Mouse (Mus musculus) ES-Bruce4 (cell line): ENCODE data around the gene Id4. TPM values are rescaled to one million over a fixed set of nuclear protein-coding genes. Genes with fewer than 3 reads are reported as not detected.

Experiments used
- H3K27ac ChIP-seq: 2 replicates; pipeline ENCODE4 v1.5.1; 2012; ENCODE audit warnings: low read length, inconsistent platforms; ENCODE audit not compliant: insufficient read depth
- H3K27me3 ChIP-seq: 2 replicates; pipeline ENCODE4 v1.6.1; 2012; ENCODE audit warnings: mild to moderate bottlenecking, low read length, inconsistent platforms; ENCODE audit not compliant: control insufficient read depth, poor library complexity, insufficient read depth, severe bottlenecking
- H3K36me3 ChIP-seq: 2 replicates; pipeline ENCODE4 v1.6.1; 2012; ENCODE audit warnings: inconsistent platforms, mild to moderate bottlenecking, low read length, moderate library complexity; ENCODE audit not compliant: control insufficient read depth, poor library complexity, insufficient read depth, severe bottlenecking
- H3K4me1 ChIP-seq: one replicate; pipeline ENCODE4 v1.8.1; 2011; ENCODE audit warnings: low read length; ENCODE audit not compliant: control insufficient read depth, insufficient read depth
- H3K4me3 ChIP-seq: 2 replicates; pipeline ENCODE4 v1.5.1; 2011; ENCODE audit warnings: low read depth, mild to moderate bottlenecking, low read length
- H3K9ac ChIP-seq: 2 replicates; pipeline ENCODE4 v1.6.1; 2012; ENCODE audit warnings: low read depth, mild to moderate bottlenecking, inconsistent platforms; ENCODE audit not compliant: poor library complexity, severe bottlenecking
- H3K9me3 ChIP-seq: replicated peaks from 2 replicates; pipeline ENCODE4 v1.6.1; 2012; ENCODE audit warnings: mild to moderate bottlenecking, low read length, inconsistent platforms; ENCODE audit not compliant: control insufficient read depth, poor library complexity, insufficient read depth, severe bottlenecking
- CTCF ChIP-seq: IDR thresholded peaks from one replicate; pipeline ENCODE4 v1.8.1; 2011; ENCODE audit warnings: low read depth, low read length
- EP300 ChIP-seq: IDR thresholded peaks from 2 replicates; pipeline ENCODE4 v1.6.1; 2011; ENCODE audit warnings: low read depth, low read length; ENCODE audit not compliant: insufficient read depth
- POLR2A ChIP-seq: IDR thresholded peaks from one replicate; pipeline ENCODE4 v1.8.1; 2011; ENCODE audit warnings: low read length; ENCODE audit not compliant: insufficient read depth
- polyA plus RNA-seq: library from polyadenylated mRNA; stranded (reverse); fragments of >200 nt; gene quantifications from 2 replicates; pipeline ENCODE4 v1.2.4, GENCODE M21; 2011; ENCODE audit warnings: low read depth; ENCODE audit not compliant: missing spikeins, insufficient read depth, insufficient read length

Id4 gene
- polyA plus RNA-seq: 4.1 and 4.9 TPM in 2 replicates

DNA sequence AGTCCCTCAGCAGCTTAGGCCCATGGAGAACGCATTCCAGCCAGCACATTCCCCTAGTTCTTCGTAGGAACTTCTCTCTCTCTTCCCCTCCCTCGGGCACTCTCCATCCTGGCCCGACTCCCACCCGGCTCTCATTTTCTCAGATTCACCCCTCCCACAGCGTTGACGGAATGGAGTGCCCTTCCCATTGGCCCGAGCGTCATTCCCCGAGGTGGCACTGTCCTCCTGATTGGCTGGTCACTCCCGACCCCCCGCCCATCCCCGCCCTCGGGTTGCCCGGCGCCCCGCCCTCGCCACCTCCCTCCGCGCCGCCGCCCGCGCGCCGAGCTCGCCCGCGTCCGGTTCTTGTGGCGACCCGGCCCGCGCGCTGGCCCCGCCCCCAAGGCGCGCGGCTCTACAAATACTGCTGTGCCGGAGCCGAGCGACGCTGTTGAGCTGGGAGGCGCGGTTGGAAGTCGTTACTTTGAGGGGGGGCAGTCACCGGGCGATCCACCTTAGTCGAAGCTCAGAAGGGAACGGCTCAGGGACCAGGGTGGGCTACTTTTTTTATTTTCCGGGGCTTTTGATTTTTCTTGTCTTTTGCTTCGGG, at the start of gene Id4:
TSS of gene Id4 (plus strand) at position 539 of the 589 bp plus-strand sequence.
- Histone ChIP-seq H3K9ac (peak within 1 kb of the TSS; percentile 74), H3K9me3 (no peaks in the 10 kb centered on the region), H3K27me3 (peaks cover 2% of the 10 kb centered on the region; the same call in 1 of the 2 replicates), H3K27ac (peak within 1 kb of the TSS; percentile 72), H3K4me3 (peak within 1 kb of the TSS; percentile 82), H3K4me1 (no peaks in the 10 kb centered on the region), H3K36me3 (no peaks in the 10 kb centered on the region)
- no peak for TF ChIP-seq CTCF
- peak; percentile 32 for TF ChIP-seq POLR2A
- 0 out of 2 replicates have a peak, but pooled peaks have one; percentile 8 for TF ChIP-seq EP300

DNA sequence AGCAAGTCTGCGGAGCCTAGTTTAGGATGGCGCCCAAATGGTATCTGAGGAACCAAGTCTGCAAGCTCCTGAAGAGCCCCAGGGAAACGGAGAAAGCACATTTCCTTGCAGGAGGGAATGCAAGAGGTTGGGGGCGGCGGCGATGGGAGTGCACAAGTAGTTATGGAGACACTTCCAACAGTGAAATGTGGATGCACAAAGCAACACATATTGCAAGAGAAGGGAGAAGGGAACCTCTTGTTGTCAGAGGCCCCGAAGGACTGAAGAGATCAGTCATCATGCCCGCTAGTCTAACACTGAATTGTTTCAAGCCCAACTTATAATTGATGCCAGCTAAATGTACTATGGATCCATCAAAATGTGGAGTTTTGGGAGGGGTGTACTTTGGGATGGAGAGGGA, 33.9 kb upstream of the Id4 start:
- H3K36me3 ChIP-seq: no peaks in the 10 kb centered on the region
- no peaks in the 10 kb centered on the region for H3K9me3 ChIP-seq
- no peaks in the 10 kb centered on the region for H3K4me1 ChIP-seq
- TF ChIP-seq CTCF (no peak), POLR2A (no peak), EP300 (no peak)
- H3K27me3 ChIP-seq: no peaks in the 10 kb centered on the region; the same call in 1 of the 2 replicates
- no peak overlapping the region for H3K9ac ChIP-seq
- H3K4me3 ChIP-seq: peak overlapping the region; percentile 24; the same call in 1 of the 2 replicates
- no peak overlapping the region for H3K27ac ChIP-seq

DNA sequence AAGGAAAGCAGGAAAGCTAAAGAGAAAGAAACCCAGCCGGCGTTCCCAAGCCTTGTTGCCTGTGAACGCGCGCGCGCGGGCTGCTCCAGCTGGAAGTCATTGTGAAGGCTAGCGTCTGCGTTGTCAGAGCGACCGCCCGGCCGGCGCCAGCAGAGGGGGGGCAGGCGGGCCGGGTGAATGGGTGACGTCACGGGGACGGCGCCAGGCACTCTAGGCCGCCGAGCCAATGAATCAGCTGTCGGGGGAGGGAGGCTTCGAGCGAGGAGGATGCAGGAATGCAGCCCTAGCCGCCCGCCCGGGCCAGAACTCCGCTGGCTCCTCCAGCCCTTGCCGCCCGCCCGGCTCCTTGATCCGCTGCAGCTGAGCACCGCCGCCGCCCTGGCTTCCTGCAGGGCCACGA, 33.3 kb upstream of the Id4 start:
- H3K9ac ChIP-seq: peak overlapping the region; percentile 90
- no peaks in the 10 kb centered on the region for H3K36me3 ChIP-seq
- no peaks in the 10 kb centered on the region for H3K9me3 ChIP-seq
- H3K4me1 ChIP-seq: no peaks in the 10 kb centered on the region
- TF ChIP-seq CTCF: no peak
- peak; percentile 63; the same call in 1 of the 2 replicates for TF ChIP-seq EP300
- TF ChIP-seq POLR2A: peak; percentile 12
- H3K4me3 ChIP-seq: peak overlapping the region; percentile 81
- H3K27me3 ChIP-seq: no peaks in the 10 kb centered on the region; the same call in 1 of the 2 replicates
- peak overlapping the region; percentile 28; the same call in 1 of the 2 replicates for H3K27ac ChIP-seq

DNA sequence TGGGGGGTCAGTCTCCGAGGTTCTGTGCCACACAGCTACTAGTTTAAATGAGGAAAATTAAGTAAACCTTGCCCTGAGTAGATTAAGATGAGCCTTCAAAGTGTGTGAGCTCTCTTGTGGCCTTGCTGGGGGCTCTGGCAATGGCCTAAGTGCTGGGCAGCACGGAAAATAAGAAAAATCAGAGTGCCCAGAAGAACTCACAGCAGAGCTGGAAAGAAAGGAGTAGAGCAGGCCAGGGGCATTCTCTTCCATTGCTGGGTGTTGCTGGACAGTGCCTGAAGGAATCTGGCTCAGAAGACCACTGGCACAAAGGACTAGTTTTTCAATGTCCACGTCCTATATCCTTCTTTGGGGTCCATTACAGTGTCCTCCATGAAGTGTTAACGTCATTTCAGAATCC, 32.9 kb upstream of the Id4 start:
- TF ChIP-seq EP300: no peak
- TF ChIP-seq CTCF: no peak
- TF ChIP-seq POLR2A: no peak
- Histone ChIP-seq H3K4me1 (no peaks in the 10 kb centered on the region), H3K27me3 (no peaks in the 10 kb centered on the region; the same call in 1 of the 2 replicates), H3K9ac (peak overlapping the region; percentile 90), H3K4me3 (peak overlapping the region; percentile 81), H3K36me3 (no peaks in the 10 kb centered on the region), H3K9me3 (no peaks in the 10 kb centered on the region), H3K27ac (peak overlapping the region; percentile 28; the same call in 1 of the 2 replicates)

DNA sequence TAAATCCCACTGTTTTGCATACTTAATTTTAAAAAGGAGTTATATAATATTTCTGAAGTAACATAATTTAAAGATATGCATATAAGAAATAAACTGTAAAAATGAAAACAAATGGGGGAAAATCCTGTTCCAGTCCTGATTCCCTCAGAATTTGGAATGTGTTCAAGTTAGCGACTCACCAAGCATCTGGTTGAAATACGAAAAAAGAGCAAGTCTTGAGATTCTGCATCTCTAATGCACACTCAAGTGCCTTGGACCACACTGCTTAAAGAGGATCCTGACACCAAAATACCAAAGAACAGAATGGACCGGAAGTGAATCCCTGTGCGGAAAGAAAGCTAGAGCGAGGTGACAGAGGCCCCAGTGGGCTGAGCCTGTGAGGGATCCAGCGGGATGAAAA, 30.0 kb upstream of the Id4 start:
- no peak for TF ChIP-seq POLR2A
- TF ChIP-seq CTCF: no peak
- no peak for TF ChIP-seq EP300
- H3K4me1 ChIP-seq: no peaks in the 10 kb centered on the region
- H3K27ac ChIP-seq: no peak overlapping the region

DNA sequence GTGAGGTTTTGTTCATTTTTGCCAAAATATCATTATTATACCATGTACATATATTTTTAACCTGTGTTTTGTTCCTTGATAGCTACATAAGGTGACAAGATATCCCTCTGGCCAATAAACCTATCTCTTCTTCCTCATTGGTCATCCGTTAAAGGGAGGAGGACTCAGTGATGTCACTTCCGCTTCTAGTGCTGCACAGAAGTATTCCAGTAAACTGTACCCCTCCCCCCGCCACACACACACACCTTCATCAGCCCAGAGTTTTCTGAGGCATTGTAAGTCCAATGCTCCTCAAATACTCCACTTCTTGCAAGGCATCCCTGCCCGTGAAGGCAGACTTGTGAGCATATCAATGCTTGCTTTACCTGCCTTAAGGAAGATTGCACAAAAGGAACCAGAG, 24.6 kb upstream of the Id4 start:
- no peaks in the 10 kb centered on the region for H3K4me1 ChIP-seq
- no peaks in the 10 kb centered on the region for H3K36me3 ChIP-seq
- H3K27me3 ChIP-seq: peaks cover 1% of the 10 kb centered on the region; the same call in 1 of the 2 replicates
- no peak for TF ChIP-seq EP300
- no peak for TF ChIP-seq POLR2A
- no peak for TF ChIP-seq CTCF
- H3K27ac ChIP-seq: no peak overlapping the region
- no peak overlapping the region for H3K9ac ChIP-seq
- H3K9me3 ChIP-seq: no peaks in the 10 kb centered on the region
- H3K4me3 ChIP-seq: no peak overlapping the region

More for the DNA sequence above, 30.0 kb upstream of the Id4 start:
- Histone ChIP-seq H3K9me3 (no peaks in the 10 kb centered on the region), H3K9ac (no peak overlapping the region), H3K36me3 (no peaks in the 10 kb centered on the region), H3K27me3 (no peaks in the 10 kb centered on the region; the same call in 1 of the 2 replicates), H3K4me3 (no peak overlapping the region)
